Mouse (Mus musculus) midbrain, embryonic 12.5 days (tissue): Measurements from ENCODE around the gene Cmtm2b. TPM values are rescaled to one million over a fixed set of nuclear protein-coding genes. Genes with fewer than 3 reads are reported as not detected.

ENCODE experiments used
- ATAC-seq: fragments of 200-750 bp; cut with Nextera tagmentation; 2 replicates; pipeline ENCODE4 v1.8.0; 2017; ENCODE audit warnings: low read depth, moderate TSS enrichment, moderate library complexity; ENCODE audit not compliant: low FRiP score
- H3K27ac ChIP-seq: fragments of 300-500 bp; sonication (generic); replicated peaks from 2 replicates; pipeline ENCODE4 v1.5.1; 2016; ENCODE audit warnings: mild to moderate bottlenecking
- H3K27me3 ChIP-seq: fragments of 300-500 bp; sonication (generic); 2 replicates; pipeline ENCODE4 v1.6.1; 2016; ENCODE audit warnings: mild to moderate bottlenecking
- H3K36me3 ChIP-seq: fragments of 300-500 bp; sonication (generic); 2 replicates; pipeline ENCODE4 v1.6.1; 2016
- H3K4me1 ChIP-seq: fragments of 300-500 bp; sonication (generic); 2 replicates; pipeline ENCODE4 v1.6.1; 2016
- H3K4me2 ChIP-seq: fragments of 300-500 bp; sonication (generic); replicated peaks from 2 replicates; pipeline ENCODE4 v1.6.1; 2016; ENCODE audit warnings: mild to moderate bottlenecking, moderate library complexity
- H3K4me3 ChIP-seq: fragments of 300-500 bp; sonication (generic); 2 replicates; pipeline ENCODE4 v1.5.1; 2016; ENCODE audit warnings: mild to moderate bottlenecking
- H3K9ac ChIP-seq: fragments of 300-500 bp; sonication (generic); replicated peaks from 2 replicates; pipeline ENCODE4 v1.6.1; 2016; ENCODE audit warnings: mild to moderate bottlenecking, moderate library complexity
- H3K9me3 ChIP-seq: fragments of 300-500 bp; sonication (generic); 2 replicates; pipeline ENCODE4 v1.6.1; 2016; ENCODE audit warnings: mild to moderate bottlenecking
- WGBS: fragments of 180-500 bp; shearing (Covaris S2); methylation state at CpG from one replicate; pipeline ENCODE4 v1.1.7; 2016; 5-methylcytosine and 5-hydroxymethylcytosine counted together
- polyA plus RNA-seq: library from polyadenylated mRNA; unstranded; fragments of >200 nt; fragmentation: Nextera tagmentation; extraction: Ambion mirVana; gene quantifications from 2 replicates; pipeline ENCODE4 v1.2.1, GENCODE M21; 2016

The Cmtm2b gene
- polyA plus RNA-seq, 1 experiment from 2014 or later: not detected

DNA sequence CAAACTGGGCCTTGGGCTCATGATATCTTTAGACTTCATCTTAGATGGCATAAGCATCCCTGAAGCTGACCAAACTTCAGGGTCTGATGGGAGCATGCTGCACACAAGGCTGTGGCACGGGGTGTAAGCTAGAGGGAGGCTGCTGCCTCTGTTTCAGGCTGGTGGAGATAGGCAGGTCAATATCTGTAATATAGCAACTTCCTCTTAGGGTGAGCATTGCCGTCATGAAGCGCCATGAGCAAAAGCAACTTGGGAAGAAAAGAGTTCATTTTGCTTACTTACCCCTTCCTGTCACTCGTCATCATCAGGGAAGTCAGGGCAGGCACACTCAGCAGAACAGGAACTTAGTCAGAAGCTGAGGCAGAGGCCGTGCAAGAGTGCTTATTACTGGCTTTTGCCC is 11.8 kb downstream of the Cmtm2b start:
- H3K4me1 ChIP-seq: no peaks in the 10 kb centered on the region
- H3K9me3 ChIP-seq: no peaks in the 10 kb centered on the region
- H3K36me3 ChIP-seq: no peaks in the 10 kb centered on the region
- WGBS: 84% methylated on average over 5 of the region's 5 CpGs
- no peaks in the 10 kb centered on the region for H3K27me3 ChIP-seq
- no peak overlapping the region for H3K4me3 ChIP-seq
- no peak for ATAC-seq
- H3K27ac ChIP-seq: no peak overlapping the region
- no peak overlapping the region for H3K9ac ChIP-seq
- H3K4me2 ChIP-seq: no peak overlapping the region

DNA sequence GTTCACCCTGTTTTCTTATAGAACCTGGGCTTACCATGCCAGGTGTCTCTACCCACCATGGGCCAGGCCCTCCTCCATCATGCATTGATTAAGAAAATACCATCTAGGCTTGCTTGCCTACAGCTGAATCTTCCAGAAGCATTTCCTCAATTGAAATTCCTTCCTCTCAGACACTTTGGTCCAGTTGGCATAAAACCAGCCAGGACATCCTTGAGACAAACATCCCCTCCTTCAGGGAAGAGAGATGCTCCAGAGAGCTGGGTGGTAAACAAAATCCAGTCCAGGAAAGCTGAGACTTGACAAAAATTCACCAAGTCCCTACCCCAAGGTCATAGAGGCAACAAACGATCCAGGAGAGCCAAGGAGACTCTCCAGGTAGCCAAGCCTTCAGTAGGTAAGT is 12.2 kb downstream of the Cmtm2b start:
- WGBS: 70% methylated on average over 1 of the region's 1 CpGs

DNA sequence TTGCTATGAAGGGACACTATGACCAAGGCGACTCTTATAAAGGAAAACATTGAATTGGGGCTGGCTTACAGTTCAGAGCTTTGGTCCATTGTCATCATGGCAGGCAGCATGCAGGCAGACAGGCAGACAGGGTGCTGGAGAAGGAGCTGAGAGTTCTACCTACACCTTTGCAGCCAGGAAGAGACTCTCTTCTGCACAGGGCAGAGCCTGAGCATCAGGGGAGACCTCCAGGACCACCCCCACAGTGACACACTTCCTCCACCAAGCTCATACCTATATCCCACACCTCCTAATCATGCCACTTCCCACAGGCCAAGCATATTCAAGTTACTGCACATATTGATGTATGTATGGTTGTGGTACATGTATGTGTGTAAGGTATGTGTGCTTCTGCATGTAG is 14.8 kb downstream of the Cmtm2b start:
- 81% methylated on average over 1 of the region's 1 CpGs for WGBS
- no peak overlapping the region for H3K4me3 ChIP-seq
- no peaks in the 10 kb centered on the region; the same call in 1 of the 2 replicates for H3K27me3 ChIP-seq
- H3K27ac ChIP-seq: no peak overlapping the region
- H3K4me1 ChIP-seq: peaks cover 24% of the 10 kb centered on the region
- H3K9me3 ChIP-seq: no peaks in the 10 kb centered on the region
- H3K4me2 ChIP-seq: no peak overlapping the region
- no peaks in the 10 kb centered on the region for H3K36me3 ChIP-seq
- ATAC-seq: no peak
- no peak overlapping the region for H3K9ac ChIP-seq

More for the DNA sequence above, 12.2 kb downstream of the Cmtm2b start:
- Histone ChIP-seq H3K9me3 (no peaks in the 10 kb centered on the region), H3K36me3 (no peaks in the 10 kb centered on the region), H3K4me3 (no peak overlapping the region), H3K9ac (no peak overlapping the region), H3K4me1 (peaks cover 2% of the 10 kb centered on the region), H3K27me3 (no peaks in the 10 kb centered on the region; the same call in 1 of the 2 replicates), H3K27ac (no peak overlapping the region), H3K4me2 (no peak overlapping the region)
- no peak for ATAC-seq

DNA sequence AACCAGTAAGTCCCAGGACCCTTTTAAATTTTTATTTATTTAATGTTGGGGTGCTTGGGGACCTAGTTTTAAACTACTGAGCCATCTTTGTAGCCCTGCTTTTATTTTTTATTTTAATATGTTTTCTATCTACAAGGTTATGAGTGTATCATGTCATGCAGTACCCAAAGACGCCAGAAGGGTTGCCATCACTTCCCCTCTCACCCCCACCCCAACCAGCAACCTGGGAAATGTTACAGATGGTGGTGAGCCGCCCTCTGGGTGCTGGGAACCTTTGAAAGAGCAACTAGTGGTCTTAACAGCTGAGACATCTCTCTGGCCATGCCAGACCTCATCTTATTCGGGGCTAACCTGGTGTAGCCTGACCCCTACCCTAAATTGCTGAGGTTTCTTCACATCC is 15.9 kb downstream of the Cmtm2b start:
- no peak overlapping the region for H3K4me2 ChIP-seq
- WGBS: 52% methylated on average over 3 of the region's 3 CpGs

DNA sequence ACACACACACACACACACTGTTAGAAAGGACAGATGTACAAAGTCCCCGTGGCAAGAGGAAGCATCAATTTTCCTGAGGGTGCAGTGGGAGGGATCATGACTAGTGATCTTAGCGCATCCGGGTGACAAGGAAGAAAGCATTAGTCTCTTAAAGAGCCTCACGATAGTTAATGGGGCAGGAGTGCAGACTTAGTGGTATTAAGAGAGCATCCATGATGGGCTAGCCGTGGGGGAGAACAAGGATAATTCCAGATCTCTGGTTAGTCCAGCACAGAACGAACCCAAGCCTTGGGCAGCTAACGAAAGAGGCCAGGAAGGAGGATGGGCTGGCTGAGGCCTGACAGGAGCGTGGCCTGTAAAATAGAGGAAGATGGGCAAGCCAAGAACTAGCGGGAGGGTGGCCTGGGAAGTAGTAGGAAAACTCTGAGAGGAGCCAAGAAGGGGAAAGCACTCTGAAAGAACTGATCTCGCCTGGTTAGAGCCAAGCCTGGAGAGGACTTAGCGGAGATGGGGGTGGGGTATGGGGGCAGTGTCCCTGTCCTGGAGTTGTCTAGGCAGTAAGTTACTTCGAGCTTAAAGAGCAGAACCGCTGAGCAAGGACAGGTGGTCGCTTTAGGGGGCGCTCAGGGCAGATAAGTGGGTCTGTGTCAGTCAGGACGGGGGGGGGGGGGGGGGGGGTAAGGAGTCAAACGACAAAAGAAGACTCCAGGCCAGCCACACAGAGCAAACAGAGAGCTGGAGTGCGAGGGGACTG is 17.4 kb downstream of the Cmtm2b start, which contains the start of gene Cmtm3:
Gene Cmtm3, plus strand, starts transcription at position 182 of the 754 bp plus-strand sequence.
- H3K27ac ChIP-seq: no peak within 1 kb of the TSS
- no peak for ATAC-seq
- no peaks in the 10 kb centered on the region; the same call in 1 of the 2 replicates for H3K27me3 ChIP-seq
- no peaks in the 10 kb centered on the region for H3K9me3 ChIP-seq
- H3K36me3 ChIP-seq: no peaks in the 10 kb centered on the region
- 14% methylated on average over 16 of the region's 18 CpGs for WGBS
- peaks cover 24% of the 10 kb centered on the region for H3K4me1 ChIP-seq
- peak within 1 kb of the TSS; percentile 69 for H3K9ac ChIP-seq
- H3K4me2 ChIP-seq: peak within 1 kb of the TSS; percentile 81
- H3K4me3 ChIP-seq: peak within 1 kb of the TSS; percentile 58

More for the DNA sequence above, 15.9 kb downstream of the Cmtm2b start:
- no peak overlapping the region for H3K27ac ChIP-seq
- H3K4me1 ChIP-seq: peaks cover 24% of the 10 kb centered on the region
- ATAC-seq: no peak
- no peaks in the 10 kb centered on the region; the same call in 1 of the 2 replicates for H3K27me3 ChIP-seq
- no peak overlapping the region for H3K4me3 ChIP-seq
- H3K9me3 ChIP-seq: no peaks in the 10 kb centered on the region
- H3K36me3 ChIP-seq: no peaks in the 10 kb centered on the region
- no peak overlapping the region for H3K9ac ChIP-seq

DNA sequence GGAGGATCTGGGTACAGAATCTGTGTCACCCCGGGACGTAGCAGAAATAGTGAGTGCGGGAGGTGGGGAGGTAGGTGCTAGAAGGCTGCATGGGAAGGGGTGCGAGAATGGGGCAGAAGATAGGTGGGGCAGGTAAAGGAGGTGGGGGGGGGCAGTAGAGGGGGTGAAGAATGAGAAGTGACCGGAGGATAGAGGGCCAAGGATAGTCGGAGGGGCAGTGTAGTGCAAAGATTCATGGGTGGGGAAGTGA is 17.9 kb downstream of the Cmtm2b start:
- H3K27me3 ChIP-seq: no peaks in the 10 kb centered on the region; the same call in 1 of the 2 replicates

DNA sequence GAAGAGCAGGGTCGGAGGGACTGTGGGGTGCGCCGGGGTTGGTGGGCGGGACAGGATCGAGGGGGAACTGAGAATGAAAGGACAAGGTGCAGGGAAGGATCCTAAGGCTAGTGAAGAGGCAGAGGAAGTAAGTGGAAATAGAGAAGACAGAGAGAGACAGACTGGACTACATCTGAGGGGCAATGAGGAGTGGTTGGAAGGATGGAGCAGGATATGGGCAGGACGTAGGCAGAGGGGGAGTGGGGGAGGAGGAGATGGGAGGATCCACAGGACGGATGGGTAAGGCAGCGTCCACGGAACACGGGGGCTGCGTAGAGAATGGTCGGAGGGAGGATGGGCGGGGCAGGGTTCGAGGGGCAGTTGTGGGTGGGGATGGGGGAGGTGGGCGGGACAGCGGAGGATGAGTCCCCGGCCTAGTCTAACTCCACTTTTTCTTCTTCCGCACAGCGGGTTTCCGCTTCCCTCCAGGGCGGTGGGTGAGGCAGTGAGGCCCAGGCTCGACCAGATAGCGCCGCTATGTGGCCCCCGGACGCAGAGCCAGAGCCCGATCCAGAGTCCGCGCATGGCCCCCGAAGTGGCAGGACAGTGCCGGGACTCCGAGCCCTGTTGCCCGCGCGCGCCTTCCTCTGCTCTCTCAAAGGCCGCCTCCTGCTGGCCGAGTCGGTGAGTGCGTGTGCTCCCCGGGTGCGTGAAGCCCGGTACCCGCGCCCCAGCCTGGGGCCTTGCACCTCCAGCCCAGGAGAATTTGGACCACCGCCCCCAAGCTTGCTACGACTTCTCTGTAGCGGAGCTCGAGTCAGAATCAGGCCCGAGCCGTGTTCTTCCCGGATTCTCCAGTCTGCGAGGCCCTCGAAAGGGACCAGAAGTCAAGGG is 18.4 kb downstream of the Cmtm2b start:
- Histone ChIP-seq H3K4me1 (peaks cover 24% of the 10 kb centered on the region), H3K4me3 (peak overlapping the region; percentile 58), H3K9ac (peak overlapping the region; percentile 69), H3K36me3 (no peaks in the 10 kb centered on the region), H3K4me2 (peak overlapping the region; percentile 81), H3K9me3 (no peaks in the 10 kb centered on the region), H3K27ac (peak overlapping the region; percentile 40), H3K27me3 (no peaks in the 10 kb centered on the region; the same call in 1 of the 2 replicates)
- ATAC-seq: peak; percentile 83
- WGBS: 0% methylated on average over 47 of the region's 54 CpGs

More for the DNA sequence above, 17.9 kb downstream of the Cmtm2b start:
- ATAC-seq: no peak; the same call in 1 of the 2 replicates
- H3K27ac ChIP-seq: no peak overlapping the region
- no peaks in the 10 kb centered on the region for H3K36me3 ChIP-seq
- peaks cover 24% of the 10 kb centered on the region for H3K4me1 ChIP-seq
- H3K9me3 ChIP-seq: no peaks in the 10 kb centered on the region
- peak overlapping the region; percentile 69 for H3K9ac ChIP-seq
- H3K4me3 ChIP-seq: peak overlapping the region; percentile 58
- H3K4me2 ChIP-seq: peak overlapping the region; percentile 81
- WGBS: under 1% methylated on average over 6 of the region's 6 CpGs

DNA sequence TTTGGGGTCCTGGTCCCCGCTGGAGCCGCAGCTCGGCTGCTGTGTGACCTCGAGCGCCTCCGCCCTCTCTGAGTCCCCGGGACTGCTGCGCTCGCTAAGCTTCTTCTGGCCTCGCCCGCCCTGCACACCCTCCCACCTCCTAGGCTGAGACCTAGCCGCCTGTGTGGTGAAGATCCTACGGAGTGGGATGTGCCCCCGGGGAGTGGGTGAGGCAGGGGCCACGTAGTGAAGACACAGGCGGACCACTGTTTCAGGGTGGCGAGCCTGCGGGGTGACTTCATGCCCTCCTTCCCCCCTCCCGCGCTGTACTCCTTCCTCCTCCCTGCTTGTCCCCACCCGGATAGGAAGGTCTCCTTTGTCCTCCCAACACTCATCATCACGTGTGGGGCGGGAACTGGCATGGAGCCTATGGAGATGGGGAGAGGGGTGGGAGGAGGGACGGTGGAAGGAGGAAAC is 19.1 kb downstream of the Cmtm2b start:
- 2% methylated on average over 24 of the region's 24 CpGs for WGBS
- Histone ChIP-seq H3K4me2 (peak overlapping the region; percentile 81), H3K27ac (peak overlapping the region; percentile 40)

DNA sequence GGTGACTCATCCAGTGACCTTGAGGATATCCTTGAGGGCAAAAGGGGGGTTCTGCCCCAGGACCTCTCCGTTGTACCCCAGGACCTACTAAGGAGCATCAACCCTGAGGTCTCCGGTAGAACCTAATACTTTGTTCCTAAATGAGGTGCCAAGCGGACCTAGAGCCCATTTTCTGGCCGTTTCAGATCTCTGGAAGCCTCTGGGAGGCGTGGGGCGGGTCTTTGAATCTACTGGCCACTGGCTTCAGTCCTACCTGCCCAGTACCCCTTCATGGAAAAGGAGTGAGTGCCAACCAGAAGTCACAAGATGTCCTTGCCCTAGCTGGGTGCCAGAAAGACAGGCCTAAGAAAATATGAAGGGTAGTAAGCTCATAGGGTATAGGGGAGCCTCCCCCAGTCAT is 19.6 kb downstream of the Cmtm2b start:
- Histone ChIP-seq H3K4me2 (peak overlapping the region; percentile 81), H3K27ac (no peak overlapping the region), H3K36me3 (no peaks in the 10 kb centered on the region), H3K4me1 (peaks cover 24% of the 10 kb centered on the region), H3K4me3 (peak overlapping the region; percentile 58), H3K27me3 (no peaks in the 10 kb centered on the region; the same call in 1 of the 2 replicates), H3K9ac (no peak overlapping the region), H3K9me3 (no peaks in the 10 kb centered on the region)
- ATAC-seq: no peak
- WGBS: 43% methylated on average over 6 of the region's 6 CpGs

More for the DNA sequence above, 19.1 kb downstream of the Cmtm2b start:
- Histone ChIP-seq H3K9ac (peak overlapping the region; percentile 69), H3K4me1 (peaks cover 24% of the 10 kb centered on the region), H3K27me3 (no peaks in the 10 kb centered on the region; the same call in 1 of the 2 replicates), H3K36me3 (no peaks in the 10 kb centered on the region), H3K9me3 (no peaks in the 10 kb centered on the region), H3K4me3 (peak overlapping the region; percentile 58)
- peak; percentile 67 for ATAC-seq

DNA sequence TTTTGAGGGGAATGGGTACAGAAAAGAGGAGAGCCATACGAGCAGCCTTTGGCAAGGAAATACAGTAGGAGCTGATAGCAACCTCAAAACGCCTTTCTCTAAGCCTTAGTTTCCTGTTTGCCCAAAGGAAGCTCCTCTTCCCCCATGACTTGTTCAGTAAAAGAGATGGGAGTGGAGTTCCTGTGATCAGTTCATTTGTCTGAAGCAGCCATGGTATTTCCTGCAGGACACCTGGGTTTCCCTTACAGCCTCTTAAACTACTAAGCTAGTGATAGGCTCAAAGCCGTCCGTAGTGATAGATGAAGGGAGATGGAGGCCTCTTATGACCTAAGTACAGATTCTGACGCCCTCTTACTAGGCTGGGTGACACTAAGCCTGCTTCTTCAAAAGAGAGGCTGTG is 20.4 kb downstream of the Cmtm2b start:
- no peak for ATAC-seq
- no peaks in the 10 kb centered on the region; the same call in 1 of the 2 replicates for H3K27me3 ChIP-seq
- no peaks in the 10 kb centered on the region for H3K36me3 ChIP-seq
- H3K9ac ChIP-seq: no peak overlapping the region
- H3K4me1 ChIP-seq: peaks cover 24% of the 10 kb centered on the region
- no peaks in the 10 kb centered on the region for H3K9me3 ChIP-seq
- H3K4me3 ChIP-seq: no peak overlapping the region
- 88% methylated on average over 5 of the region's 5 CpGs for whole genome bisulfite sequencing
- no peak overlapping the region for H3K27ac ChIP-seq
- H3K4me2 ChIP-seq: no peak overlapping the region

DNA sequence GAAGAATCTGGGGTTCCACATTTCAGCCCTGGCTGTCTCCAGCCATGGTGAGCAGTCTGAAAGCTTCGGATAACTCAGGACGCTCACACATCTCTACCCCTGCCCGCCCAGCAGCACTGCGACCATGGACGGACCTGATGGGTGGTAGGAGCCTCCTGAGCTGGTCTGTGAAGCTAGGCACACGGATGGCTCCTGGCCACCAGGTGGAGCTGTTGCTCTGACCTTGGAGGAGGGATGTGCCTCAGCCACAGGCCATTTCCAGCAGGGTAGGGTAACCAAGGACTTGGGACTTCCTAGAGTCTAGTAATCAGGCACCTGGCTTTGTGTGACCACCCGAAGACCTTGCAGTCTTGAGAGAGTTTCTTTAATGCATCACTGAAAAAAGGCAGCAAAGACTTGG is 21.9 kb downstream of the Cmtm2b start:
- Histone ChIP-seq H3K9me3 (no peaks in the 10 kb centered on the region), H3K4me2 (no peak overlapping the region), H3K27me3 (no peaks in the 10 kb centered on the region; the same call in 1 of the 2 replicates), H3K4me3 (no peak overlapping the region), H3K27ac (no peak overlapping the region), H3K4me1 (peaks cover 24% of the 10 kb centered on the region), H3K9ac (no peak overlapping the region), H3K36me3 (no peaks in the 10 kb centered on the region)
- ATAC-seq: peak; percentile 25; the same call in 1 of the 2 replicates
- WGBS: 20% methylated on average over 7 of the region's 7 CpGs

DNA sequence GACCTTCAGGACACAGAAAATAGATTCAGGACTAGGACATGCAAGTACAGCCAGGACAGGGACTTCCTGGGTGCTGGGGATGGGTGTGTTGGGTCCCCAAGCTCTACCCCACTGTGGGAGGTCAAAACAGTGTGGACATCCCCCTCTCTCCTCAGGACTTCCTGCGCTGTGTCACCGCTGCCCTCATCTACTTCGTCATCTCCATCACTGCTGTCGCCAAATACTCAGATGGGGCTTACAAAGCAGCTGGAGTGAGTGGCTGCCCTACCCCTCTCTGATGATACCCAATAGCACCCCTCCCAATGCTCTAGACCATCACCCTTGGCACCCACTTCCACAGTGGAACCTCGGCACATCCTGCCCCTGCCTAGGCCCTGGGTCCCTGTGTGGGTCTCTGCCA is 22.6 kb downstream of the Cmtm2b start:
- Histone ChIP-seq H3K9me3 (no peaks in the 10 kb centered on the region), H3K9ac (no peak overlapping the region), H3K4me1 (peaks cover 18% of the 10 kb centered on the region), H3K27ac (no peak overlapping the region), H3K27me3 (no peaks in the 10 kb centered on the region), H3K36me3 (no peaks in the 10 kb centered on the region), H3K4me2 (no peak overlapping the region), H3K4me3 (no peak overlapping the region)
- no peak for ATAC-seq
- 91% methylated on average over 5 of the region's 5 CpGs for WGBS
